Mouse (Mus musculus) kidney, adult 2 months (tissue): ENCODE measurements at regions not wholly inside any gene's neighbourhood (a gene's known extent, or its start where the extent isn't known, plus 50 kb on each side); places are given as distances from the start of the nearest gene placed in this dataset.

Experiments used
- CTCF ChIP-seq: fragments of 200-500 bp; conservative IDR thresholded peaks from 2 replicates; pipeline ENCODE4 v1.5.1; 2011; ENCODE audit warnings: low read depth, mild to moderate bottlenecking, control low read depth, low read length, moderate library complexity, mixed read lengths; ENCODE audit not compliant: insufficient read depth, insufficient read length
- POLR2A ChIP-seq: fragments of 200-500 bp; IDR thresholded peaks from one replicate; pipeline ENCODE4 v1.6.1; 2011; ENCODE audit warnings: low read depth, low read length, control low read depth

DNA sequence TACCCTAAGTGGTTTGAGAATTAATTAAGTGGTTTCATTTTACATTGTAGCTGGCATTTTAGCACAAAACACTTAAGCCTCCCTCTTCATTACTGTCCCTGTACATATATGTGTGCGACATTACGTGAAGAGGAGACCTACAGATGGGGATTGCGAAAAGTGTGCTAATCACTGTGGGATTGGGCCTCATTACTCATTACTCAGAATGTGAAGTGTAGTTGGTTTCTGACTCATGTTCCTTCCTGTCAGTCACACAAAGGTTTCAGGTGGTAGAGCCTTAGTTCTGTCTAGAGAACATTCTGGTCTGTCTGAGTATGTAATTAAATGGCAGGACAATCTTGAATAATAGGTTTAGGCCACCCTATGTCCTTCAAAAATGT is 349.0 kb upstream of the Adgrl2 start:
- no peak for TF ChIP-seq CTCF
- no peak for TF ChIP-seq POLR2A
